Mouse (Mus musculus) spleen, adult 2 months (tissue): ENCODE measurements at regions not wholly inside any gene's neighbourhood (a gene's known extent, or its start where the extent isn't known, plus 50 kb on each side); places are given as distances from the start of the nearest gene placed in this dataset.

Experiments used
- CTCF ChIP-seq: fragments of 200-500 bp; IDR thresholded peaks from 2 replicates; pipeline ENCODE4 v1.5.1; 2011; ENCODE audit warnings: mild to moderate bottlenecking, inconsistent platforms; ENCODE audit not compliant: insufficient read depth, insufficient read length, insufficient replicate concordance; ENCODE audit errors: extremely low read depth
- POLR2A ChIP-seq: fragments of 200-500 bp; IDR thresholded peaks from 2 replicates; pipeline ENCODE4 v1.6.1; 2011; ENCODE audit warnings: low read depth, low read length, inconsistent platforms

- TF ChIP-seq CTCF (no peak), POLR2A (no peak)
These were observed 62.5 kb upstream of the Gm21915 start for GRCm38 (mm10) chr9:40607941-40608340.
